In the genomic region with DNA sequence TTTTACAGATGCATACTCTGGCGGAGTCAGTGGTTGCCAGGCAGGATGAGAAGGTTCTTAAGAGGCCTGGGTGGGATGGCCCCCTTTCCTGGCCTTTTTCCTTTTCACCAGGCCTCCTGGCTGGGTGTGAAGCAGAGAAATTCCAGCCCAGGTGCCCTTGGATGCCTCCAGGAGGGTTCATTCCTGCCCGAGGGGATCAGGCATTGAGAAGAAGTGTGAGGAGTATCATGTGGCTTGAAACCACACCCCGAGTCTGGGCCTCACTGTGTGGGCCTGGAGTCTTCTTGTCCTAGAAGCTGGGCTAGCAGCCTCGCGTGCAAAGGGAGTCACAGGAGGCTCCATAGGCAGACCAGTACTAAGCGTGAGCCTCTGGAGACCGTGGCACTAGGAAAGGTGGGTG, we compare ENCODE assay signal across 1 mouse cellular context.
TF ChIP-seq lines count a peak whose summit lies in the region.

No protein-coding gene starts in this region.

TF ChIP-seq in MEL, 35 proteins besides CTCF, POLR2A, EP300 and RAD21:
- TF ChIP-seq ETS1 (IDR thresholded peaks at IDR 0.05; ENCODE audit: low read depth, low read length) (peak; percentile 20; the same call in 1 of the 2 replicates), MAX (IDR thresholded peaks at IDR 0.05; ENCODE audit: low read length) (peak; percentile 59), ZKSCAN1 (IDR thresholded peaks at IDR 0.05; ENCODE audit: low read depth, low read length) (no peak), TCF12 (IDR thresholded peaks at IDR 0.05; ENCODE audit: low read depth, low read length) (0 out of 2 replicates have a peak, but pooled peaks have one; percentile 8), SIN3A (IDR thresholded peaks at IDR 0.05; ENCODE audit: low read length) (peak; percentile 34; the same call in 1 of the 2 replicates)
